Mouse (Mus musculus) C2C12 (cell line): ENCODE results near the gene Tbc1d30. TPM values are rescaled to one million over a fixed set of nuclear protein-coding genes. Genes with fewer than 3 reads are reported as not detected.

Experiments
- H3K27me3 ChIP-seq: one replicate; pipeline ENCODE4 v1.6.1; 2011; ENCODE audit not compliant: control insufficient read depth, insufficient read depth, insufficient read length
- H3K36me3 ChIP-seq: one replicate; pipeline ENCODE4 v1.6.1; 2011; ENCODE audit not compliant: control insufficient read depth, insufficient read depth
- H3K4me3 ChIP-seq: one replicate; pipeline ENCODE4 v1.5.1; 2011; ENCODE audit warnings: mild to moderate bottlenecking, control low read depth; ENCODE audit not compliant: poor library complexity, insufficient read depth, severe bottlenecking
- H3K79me2 ChIP-seq: one replicate; pipeline ENCODE4 v1.6.1; 2011; ENCODE audit not compliant: control insufficient read depth, insufficient read depth
- H3K79me3 ChIP-seq: one replicate; pipeline ENCODE4 v1.6.1; 2011; ENCODE audit warnings: low read depth, control low read depth
- H3ac ChIP-seq: one replicate; pipeline ENCODE3; 2011; ENCODE audit warnings: low read depth; ENCODE audit not compliant: control insufficient read depth, insufficient read length
- CEBPB ChIP-seq: IDR thresholded peaks from one replicate; pipeline ENCODE4 v1.6.1; 2011; ENCODE audit warnings: low read depth, mild to moderate bottlenecking, control low read depth, moderate library complexity
- CTCF ChIP-seq: IDR thresholded peaks from one replicate; pipeline ENCODE4 v1.5.1; 2011; ENCODE audit not compliant: control insufficient read depth, insufficient read depth, insufficient read length
- FOSL1 ChIP-seq: IDR thresholded peaks from one replicate; pipeline ENCODE4 v1.8.0; 2011; ENCODE audit warnings: mild to moderate bottlenecking, low read length; ENCODE audit not compliant: poor library complexity, insufficient read depth, severe bottlenecking
- MAX ChIP-seq: IDR thresholded peaks from one replicate; pipeline ENCODE4 v1.6.1; 2011; ENCODE audit warnings: mild to moderate bottlenecking, control low read depth
- MYOD1 ChIP-seq: IDR thresholded peaks from one replicate; pipeline ENCODE4 v1.6.1; 2011; ENCODE audit warnings: low read depth; ENCODE audit not compliant: control insufficient read depth, insufficient read length
- MYOG ChIP-seq: IDR thresholded peaks from one replicate; pipeline ENCODE4 v1.6.1; 2011; ENCODE audit not compliant: control insufficient read depth, insufficient read length; ENCODE audit errors: extremely low read depth
- USF1 ChIP-seq: IDR thresholded peaks from one replicate; pipeline ENCODE4 v1.6.1; 2011; ENCODE audit warnings: low read depth, mild to moderate bottlenecking, control low read depth, moderate library complexity
- polyA plus RNA-seq: library from polyadenylated mRNA; unstranded; fragments of >200 nt; fragmentation: generic; extraction: Trizol; gene quantifications from one replicate; pipeline ENCODE4 v1.2.1, GENCODE M21; 2012; ENCODE audit warnings: missing spikeins

Tbc1d30 gene
- polyA plus RNA-seq, 1 experiment, result not detected

GRCm38 (mm10) chr10:121391901-121392300, 40.8 kb upstream of the Tbc1d30 start:
- Histone ChIP-seq H3K79me2 (no peaks in the 10 kb centered on the region), H3K36me3 (peaks cover 78% of the 10 kb centered on the region), H3K4me3 (no peak overlapping the region), H3ac (no peak overlapping the region), H3K27me3 (no peaks in the 10 kb centered on the region), H3K79me3 (no peaks in the 10 kb centered on the region)
- TF ChIP-seq CTCF (no peak), USF1 (no peak), MYOD1 (no peak), FOSL1 (no peak)

- H3K36me3 ChIP-seq, result peaks cover 86% of the 10 kb centered on the region
- H3K27me3 ChIP-seq, result no peaks in the 10 kb centered on the region
- no peaks in the 10 kb centered on the region for H3K79me3 ChIP-seq
- TF ChIP-seq MYOG, result no peak
- TF ChIP-seq FOSL1, result no peak
- TF ChIP-seq MAX, result no peak
- no peaks in the 10 kb centered on the region for H3K79me2 ChIP-seq
- H3K4me3 ChIP-seq, result no peak overlapping the region
- H3ac ChIP-seq, result no peak overlapping the region
Measured at GRCm38 (mm10) chr10:121390602-121391001, 39.5 kb upstream of the Tbc1d30 start.

GRCm38 (mm10) chr10:121386347-121386746, 35.3 kb upstream of the Tbc1d30 start:
- H3K27me3 ChIP-seq, result no peaks in the 10 kb centered on the region
- no peaks in the 10 kb centered on the region for H3K79me2 ChIP-seq
- TF ChIP-seq MYOG (no peak), CEBPB (no peak), CTCF (no peak), MAX (no peak), MYOD1 (no peak), FOSL1 (no peak)
- peaks cover 85% of the 10 kb centered on the region for H3K36me3 ChIP-seq
- H3K79me3 ChIP-seq, result no peaks in the 10 kb centered on the region
- H3K4me3 ChIP-seq, result no peak overlapping the region
- no peak overlapping the region for H3ac ChIP-seq

DNA sequence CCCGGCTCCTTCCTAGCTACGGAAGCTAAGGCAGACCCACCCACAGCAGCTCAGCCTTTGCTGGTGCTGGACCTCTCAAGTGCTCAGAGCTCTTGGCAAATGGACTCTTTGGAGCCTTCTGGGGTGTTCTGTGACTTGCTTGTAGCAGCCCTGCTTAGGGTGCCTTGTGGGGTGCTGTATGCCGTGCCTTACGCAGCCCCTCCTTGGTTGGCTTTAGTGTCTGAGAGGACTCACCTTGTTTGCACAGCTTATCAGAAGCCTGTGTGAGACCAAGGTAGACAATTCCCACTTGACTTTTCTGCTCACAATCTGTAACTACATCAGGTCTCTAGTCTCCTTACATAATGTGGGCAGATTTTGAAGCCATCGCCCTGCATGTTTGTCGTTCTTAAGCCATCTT, 34.6 kb upstream of the Tbc1d30 start:
- no peaks in the 10 kb centered on the region for H3K79me3 ChIP-seq
- no peaks in the 10 kb centered on the region for H3K79me2 ChIP-seq
- no peaks in the 10 kb centered on the region for H3K27me3 ChIP-seq
- H3ac ChIP-seq, result no peak overlapping the region
- peaks cover 83% of the 10 kb centered on the region for H3K36me3 ChIP-seq
- H3K4me3 ChIP-seq, result no peak overlapping the region
- TF ChIP-seq FOSL1, result no peak
- TF ChIP-seq MYOG, result no peak
- no peak for TF ChIP-seq MYOD1
- TF ChIP-seq CEBPB, result no peak
- TF ChIP-seq CTCF, result no peak
- no peak for TF ChIP-seq USF1
- no peak for TF ChIP-seq MAX

DNA sequence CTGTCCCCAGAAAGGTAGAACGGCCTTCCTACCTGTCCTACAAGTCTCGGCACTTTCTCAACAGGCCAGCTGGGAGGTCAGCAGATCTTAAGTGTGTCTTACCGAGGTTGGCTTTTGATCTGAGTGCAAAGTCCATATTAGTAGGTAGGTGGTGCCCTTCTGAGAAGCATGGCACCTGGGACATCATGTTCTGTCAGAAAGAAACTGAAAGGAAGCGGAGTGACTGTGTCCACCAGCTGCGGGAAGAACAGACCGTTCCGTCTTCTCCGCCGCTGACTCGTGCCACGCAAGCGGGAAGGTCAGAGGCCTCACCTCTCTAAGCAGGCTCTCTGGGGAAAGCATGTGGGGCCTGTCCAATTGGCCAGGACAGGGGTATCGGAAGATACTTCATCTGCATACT, 33.6 kb upstream of the Tbc1d30 start:
- TF ChIP-seq USF1, result no peak
- no peak for TF ChIP-seq MYOD1
- no peak for TF ChIP-seq CEBPB
- no peak for TF ChIP-seq MAX
- TF ChIP-seq CTCF, result no peak
- TF ChIP-seq FOSL1, result no peak
- TF ChIP-seq MYOG, result no peak
- Histone ChIP-seq H3K79me3 (no peaks in the 10 kb centered on the region), H3K4me3 (no peak overlapping the region), H3ac (no peak overlapping the region), H3K79me2 (no peaks in the 10 kb centered on the region), H3K27me3 (no peaks in the 10 kb centered on the region), H3K36me3 (peaks cover 85% of the 10 kb centered on the region)

- no peaks in the 10 kb centered on the region for H3K27me3 ChIP-seq
- no peaks in the 10 kb centered on the region for H3K79me3 ChIP-seq
- H3K4me3 ChIP-seq, result no peak overlapping the region
- peaks cover 86% of the 10 kb centered on the region for H3K36me3 ChIP-seq
- no peak for TF ChIP-seq USF1
- no peak for TF ChIP-seq FOSL1
- no peak for TF ChIP-seq CEBPB
- no peak for TF ChIP-seq MYOG
- TF ChIP-seq CTCF, result no peak
- TF ChIP-seq MYOD1, result no peak
- H3K79me2 ChIP-seq, result no peaks in the 10 kb centered on the region
- no peak overlapping the region for H3ac ChIP-seq
Measured at GRCm38 (mm10) chr10:121381280-121381679, 30.2 kb upstream of the Tbc1d30 start.
